Mouse (Mus musculus): Measurements from ENCODE around the gene Cmtm1. TPM values are rescaled to one million over a fixed set of nuclear protein-coding genes. Genes with fewer than 3 reads are reported as not detected.
"Not testable (repeated sequence)": the region's sequence is repeated elsewhere in the genome, so short reads cannot be mapped to it uniquely, and the experiment has no call there.

Gene Cmtm1
- polyA plus RNA-seq, 1 experiment from 2014 or later: not detected

GRCm38 (mm10) chr8:104313311-104313710, 3.4 kb upstream of the Cmtm1 start:
- H3K27me3 ChIP-seq: no peaks in the 10 kb centered on the region
- no peak overlapping the region for H3K4me3 ChIP-seq
- no peak for ATAC-seq (replicated peaks; ENCODE audit: insufficient number of reproducible peaks, insufficient read depth, low FRiP score, low read depth)
- no peak overlapping the region for H3K9ac ChIP-seq
- H3K9me3 ChIP-seq (replicated peaks): no peaks in the 10 kb centered on the region
- H3K4me1 ChIP-seq (replicated peaks): no peaks in the 10 kb centered on the region
- no peak overlapping the region for H3K27ac ChIP-seq
- H3K36me3 ChIP-seq: no peaks in the 10 kb centered on the region
- WGBS: 52% methylated on average over 4 of the region's 4 CpGs
- H3K4me2 ChIP-seq: no peak overlapping the region

- not testable (repeated sequence) for H3K9me3 ChIP-seq (replicated peaks); H3K27ac ChIP-seq; ATAC-seq (replicated peaks; ENCODE audit: insufficient number of reproducible peaks, insufficient read depth, low FRiP score, low read depth); H3K4me3 ChIP-seq; H3K4me1 ChIP-seq (replicated peaks); H3K27me3 ChIP-seq; H3K9ac ChIP-seq; H3K4me2 ChIP-seq; H3K36me3 ChIP-seq
- 75% methylated on average over 3 of the region's 3 CpGs for WGBS
These were observed 2.1 kb upstream of the Cmtm1 start for GRCm38 (mm10) chr8:104312023-104312422.

GRCm38 (mm10) chr8:104308341-104308740, 1.6 kb downstream of the Cmtm1 start:
- H3K9ac ChIP-seq; H3K36me3 ChIP-seq; ATAC-seq (replicated peaks; ENCODE audit: insufficient number of reproducible peaks, insufficient read depth, low FRiP score, low read depth); H3K4me3 ChIP-seq; H3K27ac ChIP-seq; H3K4me1 ChIP-seq (replicated peaks); H3K27me3 ChIP-seq; H3K4me2 ChIP-seq; H3K9me3 ChIP-seq (replicated peaks): not testable (repeated sequence)
- 44% methylated on average over 6 of the region's 6 CpGs for WGBS

GRCm38 (mm10) chr8:104304962-104305361, 5.0 kb downstream of the Cmtm1 start:
- Histone ChIP-seq H3K27ac (no peak overlapping the region), H3K9ac (no peak overlapping the region), H3K4me1 (replicated peaks) (no peaks in the 10 kb centered on the region), H3K36me3 (no peaks in the 10 kb centered on the region), H3K4me2 (no peak overlapping the region), H3K9me3 (replicated peaks) (no peaks in the 10 kb centered on the region), H3K4me3 (no peak overlapping the region), H3K27me3 (no peaks in the 10 kb centered on the region)
- 80% methylated on average over 11 of the region's 11 CpGs for WGBS
- no peak for ATAC-seq (replicated peaks; ENCODE audit: insufficient number of reproducible peaks, insufficient read depth, low FRiP score, low read depth)

GRCm38 (mm10) chr8:104302536-104302935, 7.4 kb downstream of the Cmtm1 start:
- ATAC-seq (replicated peaks; ENCODE audit: insufficient number of reproducible peaks, insufficient read depth, low FRiP score, low read depth); H3K4me3 ChIP-seq; H3K27me3 ChIP-seq; H3K9ac ChIP-seq; H3K9me3 ChIP-seq (replicated peaks); H3K27ac ChIP-seq; H3K4me1 ChIP-seq (replicated peaks); H3K4me2 ChIP-seq; H3K36me3 ChIP-seq: not testable (repeated sequence)
- 79% methylated on average over 4 of the region's 4 CpGs for WGBS

GRCm38 (mm10) chr8:104301577-104301976, 8.4 kb downstream of the Cmtm1 start:
- H3K9ac ChIP-seq; H3K27ac ChIP-seq; H3K9me3 ChIP-seq (replicated peaks); H3K4me3 ChIP-seq; H3K36me3 ChIP-seq; H3K4me2 ChIP-seq; ATAC-seq (replicated peaks; ENCODE audit: insufficient number of reproducible peaks, insufficient read depth, low FRiP score, low read depth); H3K27me3 ChIP-seq; H3K4me1 ChIP-seq (replicated peaks): not testable (repeated sequence)
- WGBS: 22% methylated on average over 3 of the region's 3 CpGs

- 78% methylated on average over 1 of the region's 1 CpGs for WGBS
These were observed 15.5 kb downstream of the Cmtm1 start for GRCm38 (mm10) chr8:104294396-104294795.

GRCm38 (mm10) chr8:104293081-104293480, 16.9 kb downstream of the Cmtm1 start, which contains the start of gene Cmtm2a:
Gene Cmtm2a, minus strand, starts transcription at chr8:104293181.
- not testable (repeated sequence) for H3K4me1 ChIP-seq (replicated peaks); H3K27me3 ChIP-seq; H3K9me3 ChIP-seq (replicated peaks); H3K4me2 ChIP-seq; H3K27ac ChIP-seq; H3K36me3 ChIP-seq; H3K4me3 ChIP-seq; ATAC-seq (replicated peaks; ENCODE audit: insufficient number of reproducible peaks, insufficient read depth, low FRiP score, low read depth); H3K9ac ChIP-seq
- 84% methylated on average over 12 of the region's 12 CpGs for WGBS

More at GRCm38 (mm10) chr8:104294396-104294795, 15.5 kb downstream of the Cmtm1 start:
- no peak for ATAC-seq (replicated peaks; ENCODE audit: insufficient number of reproducible peaks, insufficient read depth, low FRiP score, low read depth)
- Histone ChIP-seq H3K9ac (no peak overlapping the region), H3K4me1 (replicated peaks) (no peaks in the 10 kb centered on the region), H3K4me3 (no peak overlapping the region), H3K27ac (no peak overlapping the region), H3K4me2 (no peak overlapping the region), H3K9me3 (replicated peaks) (no peaks in the 10 kb centered on the region), H3K27me3 (no peaks in the 10 kb centered on the region), H3K36me3 (no peaks in the 10 kb centered on the region)

- ATAC-seq (replicated peaks; ENCODE audit: insufficient number of reproducible peaks, insufficient read depth, low FRiP score, low read depth): no peak
- peaks cover under 1% of the 10 kb centered on the region; the same call in 1 of the 2 replicates for H3K36me3 ChIP-seq
- H3K27me3 ChIP-seq: no peaks in the 10 kb centered on the region
- no peaks in the 10 kb centered on the region for H3K4me1 ChIP-seq (replicated peaks)
- H3K27ac ChIP-seq: no peak overlapping the region
- no peak overlapping the region for H3K4me2 ChIP-seq
- no peak overlapping the region for H3K4me3 ChIP-seq
- no peak overlapping the region for H3K9ac ChIP-seq
- 72% methylated on average over 6 of the region's 6 CpGs for WGBS
- no peaks in the 10 kb centered on the region for H3K9me3 ChIP-seq (replicated peaks)
These were observed 41.0 kb downstream of the Cmtm1 start for GRCm38 (mm10) chr8:104268937-104269440.

GRCm38 (mm10) chr8:104268368-104268767, 41.6 kb downstream of the Cmtm1 start:
- ATAC-seq (replicated peaks; ENCODE audit: insufficient number of reproducible peaks, insufficient read depth, low FRiP score, low read depth): no peak
- H3K4me3 ChIP-seq: no peak overlapping the region
- peaks cover 7% of the 10 kb centered on the region; the same call in 1 of the 2 replicates for H3K36me3 ChIP-seq
- H3K4me1 ChIP-seq (replicated peaks): no peaks in the 10 kb centered on the region
- no peaks in the 10 kb centered on the region for H3K27me3 ChIP-seq
- no peaks in the 10 kb centered on the region for H3K9me3 ChIP-seq (replicated peaks)
- H3K4me2 ChIP-seq: no peak overlapping the region
- H3K27ac ChIP-seq: no peak overlapping the region
- H3K9ac ChIP-seq: no peak overlapping the region

GRCm38 (mm10) chr8:104264271-104264935, 45.5 kb downstream of the Cmtm1 start:
- H3K4me1 ChIP-seq (replicated peaks); H3K4me3 ChIP-seq; H3K4me2 ChIP-seq; ATAC-seq (replicated peaks; ENCODE audit: insufficient number of reproducible peaks, insufficient read depth, low FRiP score, low read depth); H3K9ac ChIP-seq; H3K36me3 ChIP-seq; H3K27ac ChIP-seq; H3K27me3 ChIP-seq; H3K9me3 ChIP-seq (replicated peaks): not testable (repeated sequence)
- 97% methylated on average over 22 of the region's 22 CpGs for WGBS

GRCm38 (mm10) chr8:104261802-104262201, 48.1 kb downstream of the Cmtm1 start:
- peaks cover 28% of the 10 kb centered on the region for H3K36me3 ChIP-seq
- 90% methylated on average over 5 of the region's 5 CpGs for WGBS

More at GRCm38 (mm10) chr8:104261802-104262201, 48.1 kb downstream of the Cmtm1 start:
- not testable (repeated sequence) for H3K9ac ChIP-seq; H3K27me3 ChIP-seq; H3K4me2 ChIP-seq; H3K9me3 ChIP-seq (replicated peaks); H3K4me1 ChIP-seq (replicated peaks); ATAC-seq (replicated peaks; ENCODE audit: insufficient number of reproducible peaks, insufficient read depth, low FRiP score, low read depth); H3K4me3 ChIP-seq; H3K27ac ChIP-seq

All from heart, embryonic 15.5 days (tissue).